Mouse (Mus musculus) forebrain, postnatal 0 days (tissue): ENCODE measurements at regions not wholly inside any gene's neighbourhood (a gene's known extent, or its start where the extent isn't known, plus 50 kb on each side); places are given as distances from the start of the nearest gene placed in this dataset.

ENCODE experiments used
- ATAC-seq: fragments of 200-750 bp; cut with Nextera tagmentation; 2 replicates; pipeline ENCODE4 v1.8.0; 2017; ENCODE audit warnings: mild to moderate bottlenecking, moderate library complexity
- DNase-seq: peaks from one replicate; pipeline ENCODE4 v3.0.0-alpha.2; 2015
- H3K27ac ChIP-seq: fragments of 300-500 bp; sonication (generic); 2 replicates; pipeline ENCODE4 v1.5.1; 2014; ENCODE audit warnings: low read depth, mild to moderate bottlenecking, antibody characterized with exemption, low read length, moderate library complexity, mixed read lengths
- H3K27me3 ChIP-seq: fragments of 300-500 bp; sonication (generic); 2 replicates; pipeline ENCODE4 v1.6.1; 2014; ENCODE audit warnings: mild to moderate bottlenecking, low read length, mixed read lengths; ENCODE audit not compliant: insufficient read depth
- H3K36me3 ChIP-seq: fragments of 300-500 bp; sonication (generic); 2 replicates; pipeline ENCODE4 v1.6.1; 2014; ENCODE audit warnings: mild to moderate bottlenecking, moderate library complexity; ENCODE audit not compliant: insufficient read depth
- H3K4me1 ChIP-seq: fragments of 300-500 bp; sonication (generic); 2 replicates; pipeline ENCODE4 v1.6.1; 2014; ENCODE audit warnings: antibody characterized with exemption; ENCODE audit not compliant: insufficient read depth
- H3K4me2 ChIP-seq: fragments of 300-500 bp; sonication (generic); 2 replicates; pipeline ENCODE4 v1.6.1; 2014; ENCODE audit warnings: low read depth, mild to moderate bottlenecking, moderate library complexity
- H3K4me3 ChIP-seq: fragments of 300-500 bp; sonication (generic); 2 replicates; pipeline ENCODE4 v1.5.1; 2014; ENCODE audit warnings: low read depth, low read length, mixed read lengths
- H3K9ac ChIP-seq: fragments of 300-500 bp; sonication (generic); 2 replicates; pipeline ENCODE4 v1.6.1; 2014; ENCODE audit warnings: mild to moderate bottlenecking
- H3K9me3 ChIP-seq: fragments of 300-500 bp; sonication (generic); 2 replicates; pipeline ENCODE4 v1.6.1; 2016; ENCODE audit warnings: low read length
- CTCF ChIP-seq: sonication (generic); IDR thresholded peaks from 2 replicates; pipeline ENCODE4 v1.5.1; 2016; ENCODE audit warnings: antibody characterized with exemption, control low read depth, low read depth
- WGBS: fragments of 180-500 bp; shearing (Covaris S2); extraction: QIAGEN DNeasy Blood & Tissue Kit; methylation state at CpG from one replicate; pipeline ENCODE4 v1.1.7; 2014; 5-methylcytosine and 5-hydroxymethylcytosine counted together

DNA sequence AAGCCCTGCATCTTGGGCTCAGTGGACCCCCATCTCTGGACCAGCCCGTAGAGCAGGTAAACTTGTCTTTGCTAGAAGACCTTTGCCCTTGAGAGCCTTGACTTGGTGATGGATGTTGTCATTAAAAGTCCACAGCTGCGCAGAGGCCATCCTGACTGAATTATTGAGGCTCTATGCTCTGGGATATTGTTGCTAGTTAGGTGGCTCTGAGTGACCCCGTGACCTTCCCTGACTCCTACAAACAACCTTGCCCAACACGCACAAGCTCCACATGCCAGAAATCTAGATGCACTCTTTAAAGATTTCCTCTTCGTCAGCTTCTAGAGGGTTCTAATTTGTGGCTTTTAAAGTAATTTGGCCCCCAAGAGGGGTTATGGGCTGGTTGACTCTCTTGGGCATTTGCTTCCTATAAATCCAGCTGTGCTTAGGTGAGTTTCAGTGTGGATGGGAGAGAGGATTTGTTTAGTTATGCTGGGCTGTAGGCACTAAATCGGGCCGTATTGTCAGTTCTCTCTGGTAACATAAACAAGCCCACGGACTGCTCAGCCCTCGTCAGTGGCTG is 63.6 kb upstream of the Shisa3 start:
- DNase-seq: no peak
- H3K9me3 ChIP-seq: no peaks in the 10 kb centered on the region
- no peak overlapping the region for H3K4me2 ChIP-seq
- no peak overlapping the region for H3K27ac ChIP-seq
- no peak for TF ChIP-seq CTCF
- no peak overlapping the region for H3K9ac ChIP-seq
- H3K36me3 ChIP-seq: no peaks in the 10 kb centered on the region
- H3K4me3 ChIP-seq: no peak overlapping the region
- H3K4me1 ChIP-seq: no peaks in the 10 kb centered on the region
- 91% methylated on average over 9 of the region's 9 CpGs for WGBS
- no peaks in the 10 kb centered on the region for H3K27me3 ChIP-seq
- no peak for ATAC-seq

DNA sequence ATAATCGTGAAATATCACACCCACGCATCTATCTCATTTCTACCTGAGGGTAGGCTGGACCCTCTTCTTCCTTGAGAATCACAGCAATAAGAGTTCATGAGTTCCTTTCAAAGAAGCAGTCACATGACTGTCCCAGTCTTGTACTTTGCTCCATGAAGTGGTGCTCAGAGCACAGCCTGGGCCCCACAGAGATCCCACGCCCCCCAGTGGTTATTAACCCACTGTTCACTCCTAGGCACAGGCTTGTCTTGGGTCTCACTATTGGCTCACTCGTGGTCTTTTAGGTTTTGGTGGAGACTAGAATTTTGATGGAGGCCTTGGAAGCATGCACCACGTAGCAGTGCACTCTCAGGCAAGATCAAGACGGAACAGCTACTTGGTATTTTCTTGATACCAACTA is 57.4 kb upstream of the Shisa3 start:
- 92% methylated on average over 6 of the region's 6 CpGs for WGBS
- DNase-seq: no peak
- H3K9ac ChIP-seq: no peak overlapping the region

DNA sequence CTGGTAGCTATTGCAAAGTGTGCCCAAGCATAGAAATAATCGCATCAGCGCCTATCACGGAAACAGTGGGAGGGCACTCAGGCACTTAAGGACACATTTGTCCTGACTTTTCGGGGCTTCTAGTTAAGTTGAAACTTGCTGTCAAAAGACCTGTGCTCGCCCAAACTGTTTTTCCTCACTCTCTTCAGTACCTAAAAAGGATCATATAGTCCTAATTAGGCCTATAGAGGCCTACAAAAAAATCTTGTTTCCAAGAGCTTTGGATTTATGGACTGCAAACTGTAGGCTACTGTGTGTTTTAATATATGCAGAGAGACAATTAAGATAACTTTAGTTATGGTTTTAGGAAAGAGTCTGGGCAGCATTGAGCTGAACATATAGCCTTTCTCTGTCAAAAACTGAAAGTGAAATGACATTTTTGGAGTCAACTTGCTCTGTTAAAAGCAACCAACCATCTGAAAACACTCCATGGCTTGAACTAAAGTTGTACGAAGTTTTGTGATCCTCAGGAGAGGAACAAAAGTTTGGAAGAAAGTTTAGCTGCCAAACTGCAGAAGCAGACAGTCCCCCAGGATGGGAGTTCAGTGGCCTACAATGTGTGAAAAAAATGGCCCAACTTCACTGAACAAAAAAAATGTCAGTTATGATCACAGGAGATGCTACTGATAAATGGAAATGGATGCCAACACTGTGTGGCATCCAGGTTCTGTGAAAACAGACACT is 55.9 kb upstream of the Shisa3 start:
- Histone ChIP-seq H3K9me3 (no peaks in the 10 kb centered on the region), H3K4me2 (no peak overlapping the region), H3K36me3 (no peaks in the 10 kb centered on the region), H3K4me1 (no peaks in the 10 kb centered on the region), H3K27ac (no peak overlapping the region), H3K4me3 (no peak overlapping the region), H3K9ac (no peak overlapping the region), H3K27me3 (no peaks in the 10 kb centered on the region)
- TF ChIP-seq CTCF: no peak
- no peak for DNase-seq
- no peak for ATAC-seq
- 77% methylated on average over 6 of the region's 6 CpGs for WGBS

More for the DNA sequence above, 57.4 kb upstream of the Shisa3 start:
- Histone ChIP-seq H3K27ac (no peak overlapping the region), H3K36me3 (no peaks in the 10 kb centered on the region), H3K4me1 (no peaks in the 10 kb centered on the region), H3K27me3 (no peaks in the 10 kb centered on the region), H3K4me3 (no peak overlapping the region), H3K9me3 (no peaks in the 10 kb centered on the region), H3K4me2 (no peak overlapping the region)
- TF ChIP-seq CTCF: no peak
- ATAC-seq: no peak

GRCm38 (mm10) chr5:67552865-67553264 is 54.8 kb upstream of the Shisa3 start:
- no peaks in the 10 kb centered on the region for H3K36me3 ChIP-seq
- WGBS: 87% methylated on average over 2 of the region's 2 CpGs
- H3K4me1 ChIP-seq: no peaks in the 10 kb centered on the region
- H3K9ac ChIP-seq: no peak overlapping the region
- H3K9me3 ChIP-seq: no peaks in the 10 kb centered on the region
- H3K4me3 ChIP-seq: no peak overlapping the region
- TF ChIP-seq CTCF: no peak
- DNase-seq: no peak
- no peaks in the 10 kb centered on the region for H3K27me3 ChIP-seq
- ATAC-seq: no peak
- no peak overlapping the region for H3K27ac ChIP-seq
- no peak overlapping the region for H3K4me2 ChIP-seq
